Mouse (Mus musculus) mouse embryonic stem cell (cell line): ENCODE data around the gene Srp9.
"Not testable (repeated sequence)": the region's sequence is repeated elsewhere in the genome, so short reads cannot be mapped to it uniquely, and the experiment has no call there.

Experiments used
- in situ Hi-C, 2 experiments: fragments of 300-500 bp; cut with MboI; formaldehyde crosslinking; loops; 1 replicate in 1 of 2; 3 replicates in 1 of 2; pipeline ENCODE4 v1.14.3; 2019 to 2020; ENCODE audit warnings: low sequenced_read_pairs in 2 of 2, low pct_unique_long_range_greater_than_20kb in 1 of 2, mixed read lengths in 1 of 2; ENCODE audit not compliant: unreplicated experiment in 1 of 2

Gene Srp9

GRCm38 (mm10) chr1:182130830-182131229, 6.3 kb downstream of the Srp9 start:
- in situ Hi-C loops: loop anchor here in 1 of 2 experiments (25.0 kb wide), 1 partner anchor 394 kb away; no protein-coding TSS in a partner anchor

GRCm38 (mm10) chr1:182137204-182138125, 12.9 kb downstream of the Srp9 start:
- in situ Hi-C loops: loop anchor here in 1 of 2 experiments (25.0 kb wide), 1 partner anchor 400 kb away; no protein-coding TSS in a partner anchor

- in situ Hi-C loops: loop anchor here in 1 of 2 experiments (25.0 kb wide), 1 partner anchor 401 kb away; no protein-coding TSS in a partner anchor
Measured at GRCm38 (mm10) chr1:182138172-182138571, 13.6 kb downstream of the Srp9 start.

GRCm38 (mm10) chr1:182139937-182140336, 15.4 kb downstream of the Srp9 start:
- in situ Hi-C loops: loop anchor here in 1 of 2 experiments (25.0 kb wide), 1 partner anchor 403 kb away; no protein-coding TSS in a partner anchor

- in situ Hi-C loops: loop anchor here in 1 of 2 experiments (25.0 kb wide), 1 partner anchor 403 kb away; no protein-coding TSS in a partner anchor
Measured at GRCm38 (mm10) chr1:182140370-182140769, 15.8 kb downstream of the Srp9 start.

GRCm38 (mm10) chr1:182142725-182143124, 18.2 kb downstream of the Srp9 start:
- in situ Hi-C loops: loop anchor here in 1 of 2 experiments (25.0 kb wide), 1 partner anchor 405 kb away; no protein-coding TSS in a partner anchor

- in situ Hi-C loops: loop anchor here in 1 of 2 experiments (25.0 kb wide), 1 partner anchor 406 kb away; no protein-coding TSS in a partner anchor
Measured at GRCm38 (mm10) chr1:182143288-182143687, 18.8 kb downstream of the Srp9 start.

GRCm38 (mm10) chr1:182145546-182145945, 21.0 kb downstream of the Srp9 start:
- in situ Hi-C loops: loop anchor here in 1 of 2 experiments (25.0 kb wide), 1 partner anchor 408 kb away; no protein-coding TSS in a partner anchor

GRCm38 (mm10) chr1:182148864-182149514, 24.5 kb downstream of the Srp9 start:
- in situ Hi-C loops: loop anchor here in 1 of 2 experiments (25.0 kb wide), 1 partner anchor 412 kb away; no protein-coding TSS in a partner anchor

- in situ Hi-C loops: loop anchor here (10.0 to 25.0 kb wide), 5 partner anchors 135 to 413 kb away; partner anchors contain the start of genes Capn2 (in 1 of the 2) and Degs1 (in 1 of the 2)
Measured at GRCm38 (mm10) chr1:182149966-182150365, 25.4 kb downstream of the Srp9 start.

- in situ Hi-C loops: loop anchor here (10.0 to 25.0 kb wide), 4 partner anchors 127 to 377 kb away; partner anchors contain the start of genes Capn2 (in 1 of the 2) and Degs1 (in 1 of the 2)
Measured at GRCm38 (mm10) chr1:182157734-182158133, 33.2 kb downstream of the Srp9 start.

- in situ Hi-C loops: loop anchor here (10.0 to 25.0 kb wide), 4 partner anchors 125 to 375 kb away; partner anchors contain the start of genes Capn2 (in 1 of the 2) and Degs1 (in 1 of the 2)
Measured at GRCm38 (mm10) chr1:182159575-182159974, 35.0 kb downstream of the Srp9 start.

- in situ Hi-C loops: loop anchor here in 1 of 2 experiments (25.0 kb wide), 1 partner anchor 349 kb away; the partner anchor contains the start of gene Capn2
Measured at GRCm38 (mm10) chr1:182162951-182163350, 38.4 kb downstream of the Srp9 start.

GRCm38 (mm10) chr1:182164386-182164785, 39.8 kb downstream of the Srp9 start, which contains the start of gene Vmn1r1:
Gene Vmn1r1, minus strand, starts transcription at chr1:182164486.
- in situ Hi-C loops: loop anchor here in 1 of 2 experiments (25.0 kb wide), 1 partner anchor 348 kb away; the partner anchor contains the start of gene Capn2

- in situ Hi-C loops: loop anchor here in 1 of 2 experiments (25.0 kb wide), 1 partner anchor 342 kb away; the partner anchor contains the start of gene Capn2
Measured at GRCm38 (mm10) chr1:182170206-182170605, 45.7 kb downstream of the Srp9 start.

GRCm38 (mm10) chr1:182176985-182177384, 52.4 kb downstream of the Srp9 start:
- in situ Hi-C loops: not testable (repeated sequence)

- in situ Hi-C loops: no loop called here
Measured at GRCm38 (mm10) chr1:182181456-182182305, 57.1 kb downstream of the Srp9 start.
